Mouse (Mus musculus): Measurements from ENCODE around the gene Smok3c.
"Not testable (repeated sequence)": the region's sequence is repeated elsewhere in the genome, so short reads cannot be mapped to it uniquely, and the experiment has no call there.

Smok3c gene

GRCm38 (mm10) chr5:138107130-138107529, 54.1 kb downstream of the Smok3c start:
- DNase-seq, result no peak

GRCm38 (mm10) chr5:138109847-138110396, 56.9 kb downstream of the Smok3c start:
- DNase-seq, result not testable (repeated sequence)

Data from thymus, postnatal 25 days (tissue).